Mouse (Mus musculus) olfactory bulb, adult 2 months (tissue): ENCODE measurements around the gene Evi2b.

Experiments used
- CTCF ChIP-seq: fragments of 200-500 bp; IDR thresholded peaks from 2 replicates; pipeline ENCODE4 v1.5.1; 2012; ENCODE audit warnings: low read depth, mild to moderate bottlenecking, low read length, moderate library complexity; ENCODE audit not compliant: insufficient read depth
- POLR2A ChIP-seq: fragments of 200-500 bp; IDR thresholded peaks from 2 replicates; pipeline ENCODE4 v1.6.1; 2012; ENCODE audit warnings: mild to moderate bottlenecking, low read depth, low read length, moderate library complexity; ENCODE audit not compliant: insufficient read depth

DNA sequence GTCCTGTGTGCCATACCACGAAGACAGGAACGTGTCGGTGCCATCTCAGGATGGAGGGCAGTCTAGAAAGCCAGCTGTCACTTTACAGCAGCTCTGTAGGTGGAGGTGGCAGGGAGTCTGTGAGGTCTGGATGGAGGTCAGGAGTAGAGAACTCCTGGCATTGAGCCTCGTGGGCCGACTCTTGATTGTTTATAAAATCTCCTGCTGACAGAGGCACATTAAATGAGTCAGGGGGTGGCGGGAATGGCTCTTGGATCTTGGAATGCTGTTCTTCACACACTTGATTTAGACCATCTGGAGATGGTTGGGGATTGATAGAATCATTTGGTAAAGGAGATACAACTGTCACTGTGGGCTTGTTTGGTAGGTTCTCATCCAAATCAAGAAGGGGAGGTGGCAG is 8.2 kb downstream of the Evi2b start:
- TF ChIP-seq CTCF (no peak), POLR2A (no peak)
